Mouse (Mus musculus) kidney, adult 2 months (tissue): ENCODE measurements around the gene Rap1gds1.

Experiments
- CTCF ChIP-seq: fragments of 200-500 bp; conservative IDR thresholded peaks from 2 replicates; pipeline ENCODE4 v1.5.1; 2011; ENCODE audit warnings: low read depth, mild to moderate bottlenecking, control low read depth, low read length, moderate library complexity, mixed read lengths; ENCODE audit not compliant: insufficient read depth, insufficient read length
- POLR2A ChIP-seq: fragments of 200-500 bp; IDR thresholded peaks from one replicate; pipeline ENCODE4 v1.6.1; 2011; ENCODE audit warnings: low read depth, low read length, control low read depth

GRCm38 (mm10) chr3:139076059-139076455 is 1.1 kb upstream of the Rap1gds1 start:
- no peak for TF ChIP-seq CTCF
- no peak for TF ChIP-seq POLR2A
